Mouse (Mus musculus) left cerebral cortex, postnatal 14 days (tissue): ENCODE measurements around the gene Ptpre. TPM values are rescaled to one million over a fixed set of nuclear protein-coding genes. Genes with fewer than 3 reads are reported as not detected.

Source experiments
- DNase-seq, 2 experiments: peaks; one replicate each; pipeline ENCODE4 v3.0.0; 2021 to 2022; ENCODE audit warnings: low spot score in 2 of 2, mixed read lengths in 1 of 2
- intact Hi-C: fragments of 180-260 bp; cut with DNase I; formaldehyde crosslinking; loops from one replicate; pipeline ENCODE4 v1.15.1; 2025
- total RNA-seq, 2 experiments: library from RNA; stranded (reverse); gene quantifications; 2 replicates each; pipeline ENCODE4 v1.2.3; 2021

Ptpre gene
- total RNA-seq, 2 experiments from 2014 or later: 23.7 to 31.2 TPM

GRCm38 (mm10) chr7:135527169-135527568 is 10.1 kb upstream of the Ptpre start:
- no peak for DNase-seq
- intact Hi-C loops: no loop called here

- no peak for DNase-seq
- intact Hi-C loops: no loop called here
Measured at GRCm38 (mm10) chr7:135528515-135528914, 8.8 kb upstream of the Ptpre start, which contains the start of gene Clrn3. Clrn3 (minus strand) TSS chr7:135528654.

- intact Hi-C loops: no loop called here
- no peak for DNase-seq
Measured at GRCm38 (mm10) chr7:135529068-135529467, 8.2 kb upstream of the Ptpre start.

- intact Hi-C loops: loop anchor here (5.0 kb wide), 1 partner anchor 98 kb away; no protein-coding TSS in a partner anchor
- DNase-seq: no peak
Measured at GRCm38 (mm10) chr7:135534548-135535189, 2.6 kb upstream of the Ptpre start.

GRCm38 (mm10) chr7:135535908-135536307 is 1.4 kb upstream of the Ptpre start:
- no peak for DNase-seq
- intact Hi-C loops: loop anchor here (2.0 to 5.0 kb wide), 2 partner anchors 96 to 133 kb away; no protein-coding TSS in a partner anchor

DNA sequence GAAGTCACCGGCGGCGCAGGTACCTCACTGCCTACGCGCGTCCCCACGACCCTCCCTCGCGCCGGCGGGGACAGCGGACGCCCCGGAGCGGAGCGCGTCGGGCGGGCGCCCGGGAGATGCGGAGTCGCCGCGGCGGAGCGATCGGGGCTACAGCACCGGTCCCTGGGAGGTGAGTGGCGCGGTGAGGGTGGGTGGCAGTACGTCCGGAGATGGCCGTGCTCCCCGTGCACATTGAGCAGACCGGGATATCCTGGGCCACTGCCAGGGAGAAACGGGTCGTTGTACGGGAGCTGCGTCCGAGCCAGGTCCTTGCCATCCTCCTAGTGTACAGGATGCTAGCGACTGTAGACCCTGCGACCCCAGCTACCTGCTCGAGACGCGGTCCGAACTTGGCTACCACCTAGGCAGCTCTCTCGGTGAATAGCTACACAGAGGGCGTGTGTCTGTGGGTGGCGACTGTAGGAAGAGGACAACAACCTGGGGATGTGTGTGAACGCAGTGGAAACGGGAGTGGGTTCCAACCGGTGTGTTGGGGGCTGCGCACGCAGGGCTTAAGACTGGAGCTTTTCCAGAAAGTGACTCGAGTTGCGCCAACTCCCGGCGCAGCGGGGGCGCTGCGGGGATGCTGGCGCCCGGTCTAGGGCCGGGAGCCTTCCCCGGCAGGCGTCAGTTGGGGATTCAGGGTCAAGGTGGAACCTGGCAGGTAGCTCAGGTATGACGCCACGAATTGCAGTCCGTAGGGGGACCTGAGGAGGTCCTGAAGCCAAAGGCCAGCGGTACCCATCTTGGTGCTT is 864 bp downstream of the Ptpre start:
- intact Hi-C loops: loop anchor here (2.0 to 5.0 kb wide), 2 partner anchors 94 to 131 kb away; no protein-coding TSS in a partner anchor
- peak; percentile 51 to 52 for DNase-seq

- DNase-seq: no peak
- intact Hi-C loops: loop anchor here (5.0 kb wide), 1 partner anchor 93 kb away; no protein-coding TSS in a partner anchor
Measured at GRCm38 (mm10) chr7:135539429-135539828, 2.1 kb downstream of the Ptpre start.

DNA sequence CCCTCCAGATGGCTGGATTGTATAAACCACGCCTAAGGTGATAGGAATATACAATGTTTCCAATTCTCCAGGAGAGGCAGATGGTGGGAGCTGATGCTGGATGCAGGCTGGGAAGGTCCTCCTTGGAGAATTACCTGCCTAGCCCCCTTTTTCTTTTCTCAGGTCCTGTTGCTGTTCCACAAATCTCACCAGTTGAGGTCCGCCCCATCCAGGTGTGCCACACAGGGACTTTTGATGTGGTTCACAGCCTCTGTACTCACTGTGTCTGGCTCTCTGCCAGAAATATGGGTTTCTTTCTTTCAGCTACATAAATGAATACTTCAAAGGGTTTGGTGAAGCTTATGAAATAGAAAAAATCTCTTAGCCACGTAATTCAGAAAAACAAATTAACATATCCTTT is 5.0 kb downstream of the Ptpre start:
- intact Hi-C loops: no loop called here
- DNase-seq: no peak

GRCm38 (mm10) chr7:135543033-135543432 is 5.8 kb downstream of the Ptpre start:
- intact Hi-C loops: no loop called here

GRCm38 (mm10) chr7:135544321-135544720 is 7.0 kb downstream of the Ptpre start:
- intact Hi-C loops: no loop called here
- DNase-seq: no peak

More at GRCm38 (mm10) chr7:135543033-135543432, 5.8 kb downstream of the Ptpre start:
- peak in 1 of 2 experiments; percentile 37 for DNase-seq

GRCm38 (mm10) chr7:135545957-135546356 is 8.7 kb downstream of the Ptpre start:
- intact Hi-C loops: loop anchor here (5.0 kb wide), 1 partner anchor 36 kb away; no protein-coding TSS in a partner anchor
- no peak for DNase-seq

- intact Hi-C loops: loop anchor here (5.0 kb wide), 1 partner anchor 36 kb away; no protein-coding TSS in a partner anchor
- no peak for DNase-seq
Measured at GRCm38 (mm10) chr7:135546530-135546929, 9.2 kb downstream of the Ptpre start.

GRCm38 (mm10) chr7:135548434-135548833 is 11.2 kb downstream of the Ptpre start:
- no peak for DNase-seq
- intact Hi-C loops: loop anchor here (5.0 kb wide), 1 partner anchor 34 kb away; no protein-coding TSS in a partner anchor

- intact Hi-C loops: no loop called here
- no peak for DNase-seq
Measured at GRCm38 (mm10) chr7:135551547-135551946, 14.3 kb downstream of the Ptpre start.

- intact Hi-C loops: no loop called here
- no peak for DNase-seq
Measured at GRCm38 (mm10) chr7:135553550-135553949, 16.3 kb downstream of the Ptpre start.

DNA sequence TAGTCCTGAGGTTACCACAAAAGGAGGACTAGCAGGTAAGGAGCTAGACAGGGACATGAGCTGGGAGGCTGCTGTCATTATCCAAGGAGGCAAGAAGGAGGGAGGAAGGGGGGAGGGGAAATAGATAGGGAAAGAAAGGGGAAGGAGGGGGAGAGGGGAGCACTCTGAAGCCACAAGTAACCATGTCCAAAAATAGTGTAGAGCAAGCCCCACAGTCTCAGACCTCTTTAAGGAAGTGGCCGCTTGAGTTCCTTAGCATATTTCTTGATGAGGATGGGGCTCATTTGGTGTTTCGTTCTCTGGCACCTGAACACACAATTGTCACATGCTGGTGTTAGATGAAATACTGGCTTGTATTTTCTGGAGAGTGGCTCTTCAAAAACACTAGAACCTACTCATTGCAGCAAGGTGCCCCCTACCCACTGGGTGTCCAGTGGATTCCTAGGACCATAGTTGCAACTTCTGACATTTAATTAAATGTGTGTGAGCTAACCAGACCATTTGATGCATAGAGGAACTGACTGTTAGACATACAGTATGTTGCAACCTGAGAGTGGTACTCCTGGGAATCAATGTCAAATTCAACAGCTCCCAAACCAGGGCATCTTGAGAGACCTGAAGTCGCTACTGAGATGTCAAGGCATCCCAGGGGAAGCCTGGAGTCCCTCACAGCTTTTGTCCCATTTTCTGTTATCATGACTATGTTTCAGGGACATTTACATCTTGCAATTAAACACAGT is 19.6 kb downstream of the Ptpre start:
- intact Hi-C loops: no loop called here
- no peak for DNase-seq

DNA sequence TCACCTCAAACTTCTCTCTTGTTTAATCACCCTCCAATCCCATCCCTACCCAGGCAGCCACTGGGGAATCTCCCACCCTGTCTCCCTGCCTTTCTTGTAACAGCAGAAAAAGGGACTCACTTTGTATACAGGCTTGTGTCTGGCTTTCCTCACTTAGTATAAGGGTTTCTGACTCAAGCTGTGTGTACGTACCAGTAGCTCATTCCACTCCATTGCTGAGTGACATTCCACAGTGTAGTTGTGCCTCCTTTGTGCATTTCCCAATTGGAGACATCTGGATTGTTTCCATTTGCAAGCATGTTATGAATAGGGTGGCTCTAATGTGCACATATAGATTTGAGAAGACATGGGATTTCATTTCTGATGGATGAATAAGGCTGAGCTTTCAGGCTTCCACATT is 23.0 kb downstream of the Ptpre start:
- no peak for DNase-seq
- intact Hi-C loops: no loop called here

GRCm38 (mm10) chr7:135564022-135564421 is 26.7 kb downstream of the Ptpre start:
- intact Hi-C loops: no loop called here
- no peak for DNase-seq

DNA sequence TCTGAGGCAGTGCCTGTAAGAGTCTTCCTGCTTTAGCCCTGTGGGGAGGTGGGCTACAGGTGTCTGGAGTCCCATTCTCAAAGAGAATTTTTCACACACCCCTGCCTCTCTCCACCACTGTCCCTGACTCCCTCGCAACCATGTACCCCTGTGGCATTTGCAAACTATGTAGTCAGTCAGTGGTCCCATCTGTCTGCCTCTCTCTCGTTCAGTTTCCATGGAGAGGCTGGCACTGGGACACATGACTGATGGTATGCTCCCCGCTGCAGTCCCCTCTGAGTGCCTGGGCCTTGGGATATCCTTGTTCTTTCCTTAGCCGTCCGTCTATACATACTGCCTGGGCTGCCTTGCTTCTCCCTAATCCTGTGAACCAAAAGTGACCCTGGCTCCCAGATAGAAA is 28.7 kb downstream of the Ptpre start:
- no peak for DNase-seq
- intact Hi-C loops: no loop called here

- DNase-seq: no peak
- intact Hi-C loops: no loop called here
Measured at GRCm38 (mm10) chr7:135567582-135567981, 30.3 kb downstream of the Ptpre start.
